Mouse (Mus musculus) left cerebral cortex, postnatal 25 days (tissue): ENCODE measurements around the gene Tmem94. TPM values are rescaled to one million over a fixed set of nuclear protein-coding genes. Genes with fewer than 3 reads are reported as not detected.

Experiments used
- DNase-seq, 2 experiments: peaks; one replicate each; pipeline ENCODE4 v3.0.0; 2022; ENCODE audit warnings: low spot score in 2 of 2, mixed read lengths in 1 of 2
- intact Hi-C: fragments of 180-260 bp; cut with DNase I; formaldehyde crosslinking; loops from one replicate; pipeline ENCODE4 v1.15.1; 2025
- total RNA-seq, 2 experiments: library from RNA; stranded (reverse); gene quantifications; 2 replicates each; pipeline ENCODE4 v1.2.3; 2021

Tmem94 gene
- total RNA-seq, 2 experiments from 2014 or later: 54.9 to 59.1 TPM

DNA sequence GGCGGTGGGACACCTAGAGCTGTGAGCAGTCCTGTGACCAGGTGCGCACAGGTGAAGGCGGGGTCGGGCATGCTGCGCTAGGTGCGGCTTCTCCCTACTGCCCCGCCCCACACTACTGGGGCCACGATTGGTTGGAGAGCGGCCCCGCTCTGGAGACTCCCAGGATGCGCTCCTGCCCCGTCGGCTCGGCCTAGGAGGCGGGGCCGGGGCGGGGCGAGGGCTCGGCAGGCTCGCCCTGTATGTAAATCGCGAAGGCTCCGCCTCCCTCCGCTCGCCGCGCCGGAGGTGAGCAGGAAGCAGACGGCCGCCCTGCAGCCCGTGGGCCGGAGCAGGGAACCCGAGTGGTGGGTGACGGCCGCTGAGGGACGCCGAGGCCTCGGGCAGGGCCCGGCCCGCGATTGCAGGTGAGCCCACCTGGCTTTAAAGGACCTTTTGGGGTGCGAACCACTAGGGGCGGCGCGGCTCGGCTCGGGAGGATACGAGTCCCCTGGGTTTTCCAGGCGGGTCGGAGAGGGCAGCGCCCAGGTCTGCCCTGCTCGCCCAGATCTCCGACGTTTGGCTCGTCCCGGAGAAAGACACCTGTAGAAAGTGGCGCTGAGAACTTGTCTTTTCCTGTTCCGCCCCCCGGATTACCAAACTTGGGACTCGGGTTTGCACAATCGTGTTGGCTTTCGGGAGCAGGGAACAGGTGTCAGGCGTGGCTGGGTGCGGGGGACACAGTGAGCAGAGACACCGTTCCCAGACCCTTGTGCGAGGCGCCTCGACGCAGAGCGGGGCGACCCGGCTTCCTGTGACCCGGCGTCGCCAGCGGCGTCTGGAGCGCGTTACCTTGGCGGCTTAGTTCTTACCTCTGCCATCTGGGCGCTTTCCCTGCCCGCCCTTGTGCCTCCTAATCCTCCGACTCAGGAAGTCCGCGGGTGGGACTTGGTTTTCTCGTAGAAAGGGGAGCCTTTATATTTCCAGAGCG lies 58.8 kb downstream of the Tmem94 start, which contains the start of gene Llgl2:
Gene Llgl2, plus strand, starts transcription at position 276 of the 967 bp plus-strand sequence.
- peak; percentile 55 to 68 for DNase-seq
- intact Hi-C loops: no loop called here

DNA sequence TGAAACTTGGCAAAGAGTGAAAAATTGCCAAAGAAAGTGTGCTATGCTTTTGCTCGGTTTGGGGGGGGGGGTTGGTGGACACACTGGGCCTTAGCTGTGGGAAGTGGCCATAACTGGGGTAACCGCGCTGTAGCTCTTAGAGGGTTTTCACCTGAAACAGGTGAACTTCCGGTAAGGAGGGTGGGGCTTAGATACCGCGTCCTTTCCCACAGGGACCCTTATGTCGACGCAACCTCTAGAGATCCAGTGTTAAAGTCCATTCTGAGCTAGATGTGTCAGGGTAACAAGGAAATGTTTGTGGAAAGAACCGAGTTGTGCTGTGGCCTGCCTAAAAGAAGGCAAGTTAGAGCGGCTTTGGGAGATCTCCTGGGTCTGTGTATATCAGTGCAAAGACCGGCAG lies 59.6 kb downstream of the Tmem94 start:
- intact Hi-C loops: no loop called here
- DNase-seq: no peak

GRCm38 (mm10) chr11:115826487-115826886 lies 61.3 kb downstream of the Tmem94 start:
- DNase-seq: no peak
- intact Hi-C loops: no loop called here

- no peak for DNase-seq
- intact Hi-C loops: no loop called here
These were observed 62.4 kb downstream of the Tmem94 start for GRCm38 (mm10) chr11:115827624-115828023.

- DNase-seq: no peak
- intact Hi-C loops: no loop called here
These were observed 63.8 kb downstream of the Tmem94 start for GRCm38 (mm10) chr11:115829036-115829435.

DNA sequence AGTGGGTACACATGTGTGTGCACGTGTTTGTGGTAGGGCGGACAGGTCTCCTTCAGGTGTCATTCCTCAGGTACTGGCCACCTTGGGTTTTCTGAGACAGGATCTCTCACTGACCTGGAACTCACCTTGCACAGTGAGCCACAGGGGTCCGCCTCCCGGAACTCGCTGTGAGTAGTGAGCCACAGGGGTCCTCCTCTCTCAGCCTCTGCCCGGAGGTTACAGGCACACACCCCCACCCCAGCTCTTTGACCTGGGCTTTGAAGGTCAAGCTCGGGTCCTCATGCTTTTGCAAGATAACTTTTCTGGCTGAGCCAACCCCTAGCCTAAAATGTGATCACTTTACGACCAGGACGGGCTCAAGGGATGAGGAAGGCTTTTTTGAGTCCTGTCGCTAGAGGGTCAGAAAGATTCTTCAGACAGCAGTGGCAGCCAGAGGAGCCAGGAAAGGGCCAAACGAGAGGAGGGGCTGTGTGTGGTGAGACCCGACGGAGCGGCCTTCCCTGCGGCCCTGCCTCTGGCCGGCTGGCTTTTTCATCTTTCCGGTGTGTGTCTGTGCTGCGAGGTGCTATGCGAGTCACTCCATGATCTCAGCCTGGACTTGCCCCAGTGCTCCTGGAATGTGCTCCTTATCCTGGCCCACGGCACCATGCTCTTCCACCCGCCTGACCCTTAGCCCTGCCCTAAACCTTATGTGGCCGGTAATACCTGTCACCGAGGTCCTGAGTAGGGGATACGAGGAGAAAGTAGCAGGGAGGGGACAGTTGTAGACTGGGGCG lies 65.5 kb downstream of the Tmem94 start:
- intact Hi-C loops: no loop called here
- DNase-seq: no peak

DNA sequence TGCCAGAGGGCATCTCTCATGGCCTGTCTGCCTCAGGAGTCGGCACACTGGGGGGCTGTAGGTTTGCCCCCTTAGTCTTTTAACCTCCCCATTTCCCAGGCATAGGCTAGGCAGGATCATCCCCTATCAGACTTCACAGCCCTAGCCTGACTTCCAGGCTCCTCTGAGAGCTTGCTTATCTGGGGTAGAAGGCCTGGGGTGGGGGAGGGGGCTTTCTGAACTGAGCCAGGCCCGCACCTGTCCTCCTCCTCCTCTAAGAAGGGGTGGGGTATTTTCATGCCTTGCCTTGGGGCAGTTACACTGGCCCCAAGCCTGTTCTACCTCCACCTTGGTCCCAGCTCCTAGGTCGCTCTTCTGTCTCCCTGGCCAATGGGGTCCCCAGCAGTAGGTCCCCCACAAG lies 66.3 kb downstream of the Tmem94 start:
- no peak for DNase-seq
- intact Hi-C loops: no loop called here

DNA sequence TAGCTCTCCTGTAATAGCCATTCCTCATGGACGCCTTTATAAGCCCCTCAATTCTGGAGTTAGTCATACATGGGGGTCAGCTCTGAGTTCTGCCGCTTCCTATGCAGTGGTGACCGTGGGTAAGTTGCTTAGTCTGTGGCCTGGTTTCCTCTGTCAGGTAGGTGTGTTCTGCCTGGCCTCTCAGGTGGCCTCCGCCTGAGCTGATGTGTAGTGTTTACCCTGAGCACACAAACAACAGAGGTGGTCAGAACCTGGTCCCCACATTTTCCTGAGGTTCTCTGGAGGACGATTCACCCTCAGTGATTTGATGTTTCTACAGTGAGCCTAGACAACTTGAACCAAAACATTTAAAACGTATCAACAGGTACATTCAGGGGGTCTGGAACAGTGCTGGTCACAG lies 66.8 kb downstream of the Tmem94 start:
- no peak for DNase-seq
- intact Hi-C loops: no loop called here

DNA sequence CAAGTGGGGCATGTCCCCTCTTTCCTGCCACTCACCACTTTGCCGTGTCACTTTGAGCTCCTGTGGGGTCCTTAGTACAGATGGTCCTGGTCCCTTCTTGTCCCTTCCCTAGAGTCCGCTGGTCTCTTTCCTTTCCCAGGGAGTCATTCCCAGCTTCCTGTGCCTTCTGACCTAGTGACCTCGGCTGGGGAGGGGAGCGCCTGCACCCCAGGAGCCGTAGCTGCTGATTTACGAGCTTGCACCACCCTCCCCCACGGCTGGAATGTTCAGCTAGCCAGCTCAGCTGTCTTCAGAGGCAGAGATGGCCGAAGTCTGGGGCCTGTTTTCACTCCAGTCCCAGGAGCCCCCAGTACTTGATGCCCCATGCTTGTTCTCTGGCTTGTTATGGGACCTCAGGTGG lies 67.3 kb downstream of the Tmem94 start:
- intact Hi-C loops: no loop called here
- no peak for DNase-seq

DNA sequence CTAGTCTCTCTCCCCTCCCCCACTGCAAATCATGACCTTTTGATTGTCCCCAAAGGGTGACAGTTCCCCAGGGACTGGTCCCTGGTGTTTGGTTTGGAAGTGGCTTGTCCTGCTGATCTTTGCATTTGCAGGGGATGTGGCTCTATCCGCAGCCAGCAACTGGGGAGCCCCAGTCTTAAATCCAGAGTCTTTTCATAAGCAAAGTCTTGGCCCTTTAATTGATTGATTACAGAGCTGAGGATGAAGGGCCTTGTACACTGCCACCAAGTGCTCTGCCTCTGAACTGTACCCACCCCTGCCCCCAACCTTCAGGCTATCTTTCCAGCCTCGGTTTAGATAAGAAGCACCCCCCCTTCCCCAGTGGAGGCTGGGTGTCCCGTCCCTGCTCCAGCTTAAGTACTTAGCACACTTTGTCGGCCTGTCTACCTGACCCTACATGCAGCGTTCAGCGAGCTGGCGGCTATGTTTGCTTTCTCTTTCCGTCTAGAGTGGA lies 67.8 kb downstream of the Tmem94 start:
- intact Hi-C loops: no loop called here
- DNase-seq: no peak

- no peak for DNase-seq
- intact Hi-C loops: no loop called here
These were observed 68.8 kb downstream of the Tmem94 start for GRCm38 (mm10) chr11:115834033-115834432.

DNA sequence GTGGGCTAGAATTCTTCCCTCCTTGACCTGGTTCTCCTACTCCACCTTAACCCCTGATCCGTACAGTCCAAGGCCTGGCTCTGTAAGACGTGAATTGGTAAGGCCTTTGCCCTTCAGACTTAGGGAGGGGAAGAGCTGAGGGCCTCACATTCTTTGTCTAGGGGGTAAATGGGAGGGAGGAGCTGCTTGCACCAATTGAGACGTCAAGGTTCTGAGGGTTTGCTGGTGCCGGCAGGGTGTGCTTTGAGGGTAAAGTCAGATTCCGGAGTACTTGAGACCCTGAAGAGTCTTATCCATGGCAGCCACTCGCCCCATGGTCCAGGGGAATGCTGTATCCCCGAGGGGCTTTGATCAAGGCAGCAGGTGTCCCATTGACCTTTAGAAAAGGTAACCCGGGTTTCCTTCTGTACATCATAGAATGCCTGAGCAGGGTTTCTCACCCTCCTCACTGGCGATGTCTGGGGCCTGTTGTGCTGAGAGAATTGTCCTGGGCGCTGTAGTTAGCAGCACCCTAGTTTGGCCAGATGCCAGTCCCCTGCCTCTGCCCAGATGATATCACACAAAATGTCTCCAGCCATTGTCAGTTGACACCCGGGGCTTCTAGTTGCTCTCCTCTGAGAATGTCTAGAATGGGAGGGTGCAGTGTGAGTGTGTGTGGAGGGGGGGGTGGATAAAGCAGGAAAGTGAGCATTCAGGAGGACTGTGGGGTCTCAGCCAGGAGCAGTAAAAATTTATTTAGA lies 71.6 kb downstream of the Tmem94 start:
- intact Hi-C loops: no loop called here

DNA sequence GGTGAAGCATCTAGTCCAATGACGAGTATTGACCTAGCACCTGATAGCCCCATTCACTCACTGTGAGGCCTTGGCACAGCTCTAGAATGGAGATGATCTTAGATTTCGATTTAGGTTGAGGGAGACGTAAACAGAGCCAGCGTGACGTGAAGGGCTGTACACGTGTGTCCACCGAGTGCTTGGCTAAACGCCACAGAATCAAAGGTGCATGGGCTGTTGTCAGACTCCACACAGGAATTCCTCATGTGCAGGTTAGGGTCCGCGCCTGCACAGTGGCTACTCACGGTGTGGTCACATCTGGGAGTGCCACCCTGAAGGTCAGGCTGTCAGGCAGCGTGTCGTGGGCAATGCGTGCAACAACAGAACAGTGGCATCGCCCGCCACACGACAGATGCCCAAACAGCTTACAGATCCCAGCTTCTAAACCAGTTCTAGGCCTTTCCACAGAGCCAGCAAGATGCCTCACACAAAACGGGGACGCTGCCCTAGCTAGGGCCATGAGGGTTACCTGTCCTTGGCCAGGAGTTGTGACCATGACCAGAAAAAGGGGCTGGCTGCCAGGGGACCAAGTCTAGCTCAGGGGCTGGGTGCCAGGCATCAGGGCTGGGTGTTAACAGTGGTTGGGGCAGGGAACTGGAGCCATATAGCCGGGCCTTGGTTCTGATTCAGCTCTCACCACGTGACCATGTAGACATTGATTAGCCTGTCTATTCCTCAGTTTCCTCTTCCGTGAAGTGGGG lies 72.5 kb downstream of the Tmem94 start:
- DNase-seq: no peak
- intact Hi-C loops: no loop called here

More for the DNA sequence above, 71.6 kb downstream of the Tmem94 start:
- DNase-seq: no peak

DNA sequence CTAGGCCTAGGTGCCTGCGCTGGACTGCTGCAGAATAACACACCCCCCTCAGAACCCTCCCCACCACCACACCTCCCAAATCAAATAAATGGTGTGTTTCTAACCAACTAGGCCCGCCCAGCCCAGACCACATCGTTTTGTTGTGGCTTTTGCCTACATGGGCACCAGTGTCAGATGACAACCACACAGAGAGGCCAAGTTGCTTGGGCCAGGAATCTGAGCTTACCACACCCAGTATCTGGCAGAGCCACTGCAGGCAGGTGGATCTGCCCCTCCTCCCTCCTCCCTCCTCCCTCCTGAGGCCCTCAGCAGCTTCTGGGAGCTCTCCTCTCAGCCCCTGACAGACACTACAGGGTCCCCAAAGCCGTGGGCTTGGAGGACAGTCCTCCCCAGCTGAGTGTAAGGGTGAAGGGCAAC lies 73.7 kb downstream of the Tmem94 start:
- intact Hi-C loops: no loop called here
- no peak for DNase-seq

DNA sequence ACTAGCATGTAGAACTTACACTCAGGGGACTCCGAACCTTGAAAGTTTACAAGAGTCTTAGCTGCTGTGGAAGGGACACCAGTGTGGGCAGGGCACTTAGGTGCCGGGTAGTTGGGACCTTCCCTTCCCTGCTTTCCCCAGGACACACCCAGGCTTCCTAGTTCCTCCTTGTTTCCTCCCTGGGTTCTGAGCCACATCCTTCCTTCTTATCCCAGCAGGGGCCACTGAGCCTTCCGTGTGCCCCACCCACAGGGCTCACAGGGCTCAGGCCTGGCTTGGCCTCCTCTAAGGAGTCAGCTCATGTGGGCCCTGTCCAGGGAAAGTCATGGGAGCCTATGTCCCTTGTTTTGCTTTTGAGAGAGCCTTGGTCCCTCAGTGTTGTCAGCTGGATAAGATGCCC lies 74.5 kb downstream of the Tmem94 start:
- DNase-seq: no peak
- intact Hi-C loops: loop anchor here (10.0 kb wide), 1 partner anchor 145 kb away; no protein-coding TSS in a partner anchor

- intact Hi-C loops: loop anchor here (10.0 kb wide), 1 partner anchor 144 kb away; no protein-coding TSS in a partner anchor
- no peak for DNase-seq
These were observed 75.8 kb downstream of the Tmem94 start for GRCm38 (mm10) chr11:115841044-115841443.

GRCm38 (mm10) chr11:115841961-115842550 lies 76.8 kb downstream of the Tmem94 start:
- DNase-seq: no peak
- intact Hi-C loops: loop anchor here (10.0 kb wide), 1 partner anchor 143 kb away; no protein-coding TSS in a partner anchor

GRCm38 (mm10) chr11:115843141-115843890 lies 78.1 kb downstream of the Tmem94 start:
- no peak for DNase-seq
- intact Hi-C loops: loop anchor here (10.0 kb wide), 1 partner anchor 141 kb away; no protein-coding TSS in a partner anchor
